8 mouse cellular contexts compared by ENCODE assay signal in the genomic region with DNA sequence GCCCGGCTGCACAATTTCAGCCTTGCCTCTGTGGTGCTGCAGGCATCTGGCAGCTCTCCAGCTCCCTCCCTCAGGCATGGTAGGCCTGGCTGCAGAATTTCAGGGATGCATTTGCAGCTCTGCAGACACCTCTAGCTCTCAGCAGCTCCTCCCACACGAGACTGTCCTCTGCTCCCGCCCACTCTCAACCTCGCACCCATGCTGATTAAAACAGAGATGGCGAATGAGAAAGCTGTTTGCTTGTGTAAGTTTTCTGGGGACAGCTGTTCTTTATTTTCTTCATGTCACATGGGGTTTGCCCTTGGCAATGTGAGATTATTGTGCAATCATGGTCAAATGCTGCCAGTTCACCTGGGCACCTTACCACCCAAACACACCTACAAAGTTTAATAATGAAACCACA.
DNase-seq lines count a peak whose midpoint lies in the region; ATAC-seq and TF ChIP-seq lines count a peak whose summit lies in the region.

No protein-coding gene starts in this region.

- H3K4me3 ChIP-seq in heart, adult 2 months = no peak overlapping the region
- H3K4me3 ChIP-seq in midbrain, embryonic 14.5 days (replicated peaks; ENCODE audit: low read depth, low read length) = no peak overlapping the region

- H3K36me3 ChIP-seq in heart, adult 2 months (ENCODE audit: control insufficient read depth, insufficient read depth, low read length) = no peaks in the 10 kb centered on the region
- H3K36me3 ChIP-seq in midbrain, embryonic 14.5 days (ENCODE audit: control insufficient read depth, insufficient read depth, low read length) = no peaks in the 10 kb centered on the region

- no peak overlapping the region for H3K9ac ChIP-seq in heart, adult 2 months (ENCODE audit: low read depth, low read length)
- no peak overlapping the region for H3K9ac ChIP-seq in midbrain, embryonic 14.5 days (replicated peaks; ENCODE audit: low read length)

- TF ChIP-seq POLR2A in heart, adult 2 months (IDR thresholded peaks at IDR 0.05; ENCODE audit: insufficient read depth, low read depth, low read length) = no peak

- WGBS in heart, adult 2 months = 42% methylated on average over 5 of the region's 5 CpGs
- 26% methylated on average over 5 of the region's 5 CpGs for WGBS in midbrain, embryonic 14.5 days

- no peaks in the 10 kb centered on the region for H3K79me2 ChIP-seq in heart, adult 2 months (replicated peaks; ENCODE audit: control insufficient read depth, insufficient read depth, low read length)

- no peak for TF ChIP-seq EP300 in heart, adult 2 months (IDR thresholded peaks at IDR 0.05; ENCODE audit: insufficient read depth, low read depth, low read length)

- H3K27me3 ChIP-seq in heart, adult 2 months (ENCODE audit: control insufficient read depth, insufficient read depth, low read length) = no peaks in the 10 kb centered on the region
- no peaks in the 10 kb centered on the region for H3K27me3 ChIP-seq in midbrain, embryonic 14.5 days (ENCODE audit: control insufficient read depth, insufficient read depth, low read length)

- H3K4me2 ChIP-seq in midbrain, embryonic 14.5 days (ENCODE audit: low read length) = no peak overlapping the region

- peak; percentile 52 for DNase-seq in layer of hippocampus, adult 11-12 months (ENCODE audit: low spot score)
- DNase-seq in layer of hippocampus, postnatal 14 days (ENCODE audit: low spot score in 2 of 2) = no peak
- peak; percentile 12 to 28 for DNase-seq in heart, adult 2 months
- peak; percentile 47 for DNase-seq in kidney, postnatal 10 days
- DNase-seq in midbrain, embryonic 14.5 days = peak; percentile 72
- no peak for DNase-seq in gastrocnemius, postnatal 25 days
- DNase-seq in gastrocnemius, postnatal 4 days (ENCODE audit: low spot score in 2 of 2) = no peak

- ATAC-seq in cerebellum, adult (ENCODE audit: insufficient number of reproducible peaks, low FRiP score, low TSS enrichment) = peak; percentile 71
- ATAC-seq in midbrain, embryonic 14.5 days (ENCODE audit: low FRiP score, low TSS enrichment) = 0 out of 2 replicates have a peak, but pooled peaks have one; percentile 36

- 0 out of 2 replicates have a peak, but pooled peaks cover 1% of the 10 kb centered on the region for H3K4me1 ChIP-seq in heart, adult 2 months (ENCODE audit: control insufficient read depth, insufficient read depth, low read length)
- H3K4me1 ChIP-seq in midbrain, embryonic 14.5 days (ENCODE audit: control insufficient read depth, insufficient read depth, low read length) = 0 out of 2 replicates have a peak, but pooled peaks cover 3% of the 10 kb centered on the region

- TF ChIP-seq CTCF in heart, adult 2 months (IDR thresholded peaks at IDR 0.05) = no peak

- no peak overlapping the region for H3K27ac ChIP-seq in heart, adult 2 months
- H3K27ac ChIP-seq in midbrain, embryonic 14.5 days (replicated peaks; ENCODE audit: low read depth, low read length) = no peak overlapping the region

- intact Hi-C loops in heart, adult 2 months (cut with DNase I) = no loop called here

- no peaks in the 10 kb centered on the region for H3K9me3 ChIP-seq in midbrain, embryonic 14.5 days (ENCODE audit: control insufficient read depth, low read length)

Comparison
In these comparisons a context has a peak if more than half of its experiments do, and no peak if none do; other contexts are left out.
1. DNase-seq: peak in layer of hippocampus, adult 11-12 months (single experiment), heart, adult 2 months (2 of 2), kidney, postnatal 10 days (single experiment) and midbrain, embryonic 14.5 days (single experiment); none in layer of hippocampus, postnatal 14 days (0 of 2), gastrocnemius, postnatal 25 days (single experiment) and gastrocnemius, postnatal 4 days (0 of 2).